Mouse (Mus musculus) embryonic facial prominence, embryonic 15.5 days (tissue): ENCODE measurements around the gene Wnt16. TPM values are rescaled to one million over a fixed set of nuclear protein-coding genes. Genes with fewer than 3 reads are reported as not detected.

Source experiments
- polyA plus RNA-seq: library from polyadenylated mRNA; unstranded; fragments of >200 nt; fragmentation: Nextera tagmentation; extraction: Ambion mirVana; gene quantifications from 2 replicates; pipeline ENCODE4 v1.2.1, GENCODE M21; 2015

Gene Wnt16
- polyA plus RNA-seq, 1 experiment from 2014 or later, result 8.9 TPM

Other genes starting within 250 kb of the Wnt16 start
- gene Fam3c, start 68.0 kb downstream of the Wnt16 start, polyA plus RNA-seq, result 59.1 and 61.6 TPM in 2 replicates